Mouse (Mus musculus) forebrain, embryonic 10.5 days (tissue): ENCODE results near the gene Ankrd44. TPM values are rescaled to one million over a fixed set of nuclear protein-coding genes. Genes with fewer than 3 reads are reported as not detected.

Source experiments
- DNase-seq: peaks from one replicate; pipeline ENCODE4 v3.0.0-alpha.2; 2017; ENCODE audit warnings: low spot score; ENCODE audit errors: extremely low spot score
- H3K27ac ChIP-seq: fragments of 300-500 bp; sonication (generic); 2 replicates; pipeline ENCODE4 v1.5.1; 2016; ENCODE audit warnings: mild to moderate bottlenecking
- H3K27me3 ChIP-seq: fragments of 300-500 bp; sonication (generic); 2 replicates; pipeline ENCODE4 v1.6.1; 2016; ENCODE audit warnings: mild to moderate bottlenecking; ENCODE audit not compliant: poor library complexity, severe bottlenecking
- H3K36me3 ChIP-seq: fragments of 300-500 bp; sonication (generic); replicated peaks from 2 replicates; pipeline ENCODE4 v1.6.1; 2016; ENCODE audit warnings: mild to moderate bottlenecking, moderate library complexity
- H3K4me1 ChIP-seq: fragments of 300-500 bp; sonication (generic); 2 replicates; pipeline ENCODE4 v1.6.1; 2016
- H3K4me3 ChIP-seq: fragments of 300-500 bp; sonication (generic); 2 replicates; pipeline ENCODE4 v1.5.1; 2016; ENCODE audit warnings: mild to moderate bottlenecking, moderate library complexity
- H3K9me3 ChIP-seq: fragments of 300-500 bp; sonication (generic); 2 replicates; pipeline ENCODE4 v1.6.1; 2016; ENCODE audit warnings: mild to moderate bottlenecking, moderate library complexity
- WGBS: fragments of 180-500 bp; shearing (Covaris S2); methylation state at CpG from one replicate; pipeline ENCODE4 v1.1.7; 2016; 5-methylcytosine and 5-hydroxymethylcytosine counted together
- polyA plus RNA-seq: library from polyadenylated mRNA; unstranded; fragments of >200 nt; fragmentation: Nextera tagmentation; extraction: Ambion mirVana; gene quantifications from 2 replicates; pipeline ENCODE4 v1.2.1, GENCODE M21; 2016

Ankrd44 gene
- polyA plus RNA-seq, 1 experiment from 2014 or later, result 15.2 TPM

- WGBS, result 89% methylated on average over 5 of the region's 5 CpGs
- Histone ChIP-seq H3K27me3 (no peaks in the 10 kb centered on the region), H3K9me3 (no peaks in the 10 kb centered on the region), H3K4me3 (no peak overlapping the region), H3K36me3 (no peaks in the 10 kb centered on the region), H3K27ac (no peak overlapping the region), H3K4me1 (no peaks in the 10 kb centered on the region)
- DNase-seq, result no peak
These were observed 182.0 kb downstream of the Ankrd44 start for GRCm38 (mm10) chr1:54744171-54744570.

- no peak for DNase-seq
- Histone ChIP-seq H3K27me3 (no peaks in the 10 kb centered on the region), H3K4me3 (no peak overlapping the region), H3K36me3 (no peaks in the 10 kb centered on the region), H3K4me1 (no peaks in the 10 kb centered on the region), H3K9me3 (no peaks in the 10 kb centered on the region), H3K27ac (no peak overlapping the region)
- WGBS, result 86% methylated on average over 8 of the region's 8 CpGs
These were observed 183.1 kb downstream of the Ankrd44 start for GRCm38 (mm10) chr1:54743072-54743471.

GRCm38 (mm10) chr1:54740936-54741335 lies 185.3 kb downstream of the Ankrd44 start:
- DNase-seq, result no peak
- no peaks in the 10 kb centered on the region for H3K27me3 ChIP-seq
- 90% methylated on average over 5 of the region's 5 CpGs for WGBS
- H3K27ac ChIP-seq, result no peak overlapping the region
- H3K4me1 ChIP-seq, result no peaks in the 10 kb centered on the region
- H3K4me3 ChIP-seq, result no peak overlapping the region
- no peaks in the 10 kb centered on the region for H3K9me3 ChIP-seq
- H3K36me3 ChIP-seq, result no peaks in the 10 kb centered on the region

GRCm38 (mm10) chr1:54737472-54737871 lies 188.7 kb downstream of the Ankrd44 start:
- Histone ChIP-seq H3K4me3 (no peak overlapping the region), H3K4me1 (peaks cover 9% of the 10 kb centered on the region), H3K27ac (no peak overlapping the region), H3K36me3 (no peaks in the 10 kb centered on the region), H3K9me3 (no peaks in the 10 kb centered on the region), H3K27me3 (no peaks in the 10 kb centered on the region)
- WGBS, result 90% methylated on average over 3 of the region's 3 CpGs
- no peak for DNase-seq

GRCm38 (mm10) chr1:54734917-54735664 lies 191.1 kb downstream of the Ankrd44 start:
- no peaks in the 10 kb centered on the region for H3K9me3 ChIP-seq
- no peak for DNase-seq
- H3K4me3 ChIP-seq, result no peak overlapping the region
- WGBS, result 85% methylated on average over 17 of the region's 17 CpGs
- H3K36me3 ChIP-seq, result 0 out of 2 replicates have a peak, but pooled peaks cover 2% of the 10 kb centered on the region
- no peak overlapping the region for H3K27ac ChIP-seq
- no peaks in the 10 kb centered on the region for H3K27me3 ChIP-seq
- H3K4me1 ChIP-seq, result peaks cover 9% of the 10 kb centered on the region

GRCm38 (mm10) chr1:54729316-54729715 lies 196.9 kb downstream of the Ankrd44 start:
- Histone ChIP-seq H3K27ac (no peak overlapping the region), H3K9me3 (no peaks in the 10 kb centered on the region), H3K4me3 (no peak overlapping the region), H3K4me1 (no peaks in the 10 kb centered on the region), H3K36me3 (peaks cover 13% of the 10 kb centered on the region; the same call in 1 of the 2 replicates), H3K27me3 (no peaks in the 10 kb centered on the region)
- DNase-seq, result no peak
- WGBS, result 93% methylated on average over 5 of the region's 5 CpGs

- no peak overlapping the region for H3K27ac ChIP-seq
- DNase-seq, result no peak
- no peaks in the 10 kb centered on the region for H3K27me3 ChIP-seq
- H3K9me3 ChIP-seq, result no peaks in the 10 kb centered on the region
- no peak overlapping the region for H3K4me3 ChIP-seq
- 78% methylated on average over 2 of the region's 2 CpGs for WGBS
- no peaks in the 10 kb centered on the region for H3K4me1 ChIP-seq
- peaks cover 12% of the 10 kb centered on the region; the same call in 1 of the 2 replicates for H3K36me3 ChIP-seq
These were observed 199.6 kb downstream of the Ankrd44 start for GRCm38 (mm10) chr1:54726555-54726954.

- 94% methylated on average over 6 of the region's 6 CpGs for WGBS
- H3K4me3 ChIP-seq, result no peak overlapping the region
- no peak overlapping the region for H3K27ac ChIP-seq
- 0 out of 2 replicates have a peak, but pooled peaks cover 5% of the 10 kb centered on the region for H3K36me3 ChIP-seq
- peaks cover 3% of the 10 kb centered on the region; the same call in 1 of the 2 replicates for H3K9me3 ChIP-seq
- H3K27me3 ChIP-seq, result no peaks in the 10 kb centered on the region
- H3K4me1 ChIP-seq, result peaks cover 7% of the 10 kb centered on the region
- no peak for DNase-seq
These were observed 209.3 kb downstream of the Ankrd44 start for GRCm38 (mm10) chr1:54716921-54717320.

GRCm38 (mm10) chr1:54715061-54715760 lies 211.0 kb downstream of the Ankrd44 start:
- Histone ChIP-seq H3K36me3 (0 out of 2 replicates have a peak, but pooled peaks cover 5% of the 10 kb centered on the region), H3K27me3 (no peaks in the 10 kb centered on the region), H3K4me1 (peaks cover 7% of the 10 kb centered on the region), H3K27ac (no peak overlapping the region), H3K9me3 (peaks cover 3% of the 10 kb centered on the region; the same call in 1 of the 2 replicates), H3K4me3 (no peak overlapping the region)
- WGBS, result 88% methylated on average over 8 of the region's 8 CpGs
- no peak for DNase-seq

- WGBS, result 48% methylated on average over 11 of the region's 11 CpGs
- Histone ChIP-seq H3K4me3 (no peak overlapping the region), H3K4me1 (peaks cover 7% of the 10 kb centered on the region), H3K27ac (0 out of 2 replicates have a peak overlapping the region, but pooled peaks have one; percentile 20), H3K9me3 (peaks cover 3% of the 10 kb centered on the region; the same call in 1 of the 2 replicates), H3K36me3 (0 out of 2 replicates have a peak, but pooled peaks cover 5% of the 10 kb centered on the region), H3K27me3 (no peaks in the 10 kb centered on the region)
- DNase-seq, result no peak
These were observed 212.7 kb downstream of the Ankrd44 start for GRCm38 (mm10) chr1:54713231-54714173.

- peaks cover 11% of the 10 kb centered on the region for H3K4me1 ChIP-seq
- WGBS, result 93% methylated on average over 3 of the region's 3 CpGs
- H3K9me3 ChIP-seq, result peaks cover 3% of the 10 kb centered on the region; the same call in 1 of the 2 replicates
- H3K36me3 ChIP-seq, result 0 out of 2 replicates have a peak, but pooled peaks cover 5% of the 10 kb centered on the region
- DNase-seq, result no peak
- no peak overlapping the region for H3K4me3 ChIP-seq
- H3K27me3 ChIP-seq, result no peaks in the 10 kb centered on the region
- H3K27ac ChIP-seq, result no peak overlapping the region
These were observed 214.6 kb downstream of the Ankrd44 start for GRCm38 (mm10) chr1:54711568-54711967.

- WGBS, result 96% methylated on average over 1 of the region's 1 CpGs
- H3K27me3 ChIP-seq, result no peaks in the 10 kb centered on the region
- no peak overlapping the region for H3K27ac ChIP-seq
- H3K4me1 ChIP-seq, result peaks cover 11% of the 10 kb centered on the region
- 0 out of 2 replicates have a peak, but pooled peaks cover 5% of the 10 kb centered on the region for H3K36me3 ChIP-seq
- peaks cover 3% of the 10 kb centered on the region; the same call in 1 of the 2 replicates for H3K9me3 ChIP-seq
- no peak overlapping the region for H3K4me3 ChIP-seq
- DNase-seq, result no peak
These were observed 215.6 kb downstream of the Ankrd44 start for GRCm38 (mm10) chr1:54710550-54710949.
